Mouse (Mus musculus): ENCODE data around the gene Gm8265. TPM values are rescaled to one million over a fixed set of nuclear protein-coding genes. Genes with fewer than 3 reads are reported as not detected.

Gm8265 gene
- total RNA-seq (2023) = not detected

DNA sequence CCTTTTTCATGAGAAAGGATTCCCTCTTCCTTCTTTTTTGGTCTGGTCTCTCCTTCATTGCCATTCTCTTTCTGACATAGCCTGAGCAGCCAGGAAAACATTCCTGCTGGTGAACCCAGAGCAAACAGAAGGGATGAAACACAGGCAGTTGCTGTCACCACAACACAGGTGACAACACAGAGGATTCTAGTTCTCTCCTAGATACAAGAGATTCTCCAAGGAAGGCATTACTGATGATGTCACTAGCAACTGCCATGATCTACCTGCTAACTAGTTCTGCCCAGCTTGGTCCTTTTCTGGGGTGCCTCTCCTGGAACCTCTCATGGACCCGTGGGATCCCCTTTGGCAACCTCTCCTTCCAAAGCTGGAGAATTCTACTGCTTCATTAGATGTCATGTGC is at the start of gene Gm8265:
Gene Gm8265 (minus strand): TSS at position 101 of the 400 bp plus-strand sequence.

Other genes with a start within 250 kb of the Gm8265 start
- not detected for gene Gm3500, start 244.0 kb downstream of the Gm8265 start, total RNA-seq (2023)
- gene Gm3194, start 177.6 kb downstream of the Gm8265 start, total RNA-seq (2023) = not detected
- not detected for gene Gm8246, start 155.2 kb downstream of the Gm8265 start, total RNA-seq (2023)
- gene Gm3187, start 148.8 kb downstream of the Gm8265 start, total RNA-seq (2023) = not detected
- not detected for gene Gm3488, start 131.4 kb downstream of the Gm8265 start, total RNA-seq (2023)
- gene Gm3532, start 94.5 kb downstream of the Gm8265 start, total RNA-seq (2023) = not detected
- gene Gm9603, start 54.4 kb upstream of the Gm8265 start, total RNA-seq (2023) = not detected
- gene Gm3373, start 108.5 kb upstream of the Gm8265 start, total RNA-seq (2023) = not detected
- gene Gm3383, start 175.0 kb upstream of the Gm8265 start, total RNA-seq (2023) = 1.3 TPM
- not detected for gene Gm3424, start 197.3 kb upstream of the Gm8265 start, total RNA-seq (2023)
- not detected for gene Gm8237, start 247.4 kb upstream of the Gm8265 start, total RNA-seq (2023)